Mouse (Mus musculus) cerebellum, postnatal 4 days (tissue): Measurements from ENCODE around the gene Krt18.
"Not testable (repeated sequence)": the region's sequence is repeated elsewhere in the genome, so short reads cannot be mapped to it uniquely, and the experiment has no call there.

Experiments
- DNase-seq, 2 experiments: peaks; one replicate each; pipeline ENCODE4 v3.0.0; 2022; ENCODE audit warnings: low spot score in 2 of 2, mixed read lengths in 1 of 2

The Krt18 gene

DNA sequence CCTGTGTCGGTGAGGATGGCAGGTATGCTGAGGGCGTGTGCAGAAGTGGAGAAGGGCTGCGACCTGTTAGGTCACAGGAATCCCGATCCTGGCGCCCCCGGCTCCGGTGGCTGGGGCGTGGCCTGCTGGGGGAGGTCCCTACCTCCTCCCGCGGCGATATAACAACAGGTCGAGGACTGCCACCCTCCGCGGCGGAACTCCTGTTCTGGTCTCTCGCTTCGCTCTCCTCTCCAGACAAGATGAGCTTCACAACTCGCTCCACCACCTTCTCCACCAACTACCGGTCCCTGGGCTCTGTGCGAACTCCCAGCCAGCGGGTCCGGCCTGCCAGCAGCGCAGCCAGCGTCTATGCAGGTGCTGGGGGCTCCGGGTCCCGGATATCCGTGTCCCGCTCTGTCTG is at the start of gene Krt18:
Gene Krt18 (plus strand): TSS at position 141 of the 400 bp plus-strand sequence.
- no peak for DNase-seq

DNA sequence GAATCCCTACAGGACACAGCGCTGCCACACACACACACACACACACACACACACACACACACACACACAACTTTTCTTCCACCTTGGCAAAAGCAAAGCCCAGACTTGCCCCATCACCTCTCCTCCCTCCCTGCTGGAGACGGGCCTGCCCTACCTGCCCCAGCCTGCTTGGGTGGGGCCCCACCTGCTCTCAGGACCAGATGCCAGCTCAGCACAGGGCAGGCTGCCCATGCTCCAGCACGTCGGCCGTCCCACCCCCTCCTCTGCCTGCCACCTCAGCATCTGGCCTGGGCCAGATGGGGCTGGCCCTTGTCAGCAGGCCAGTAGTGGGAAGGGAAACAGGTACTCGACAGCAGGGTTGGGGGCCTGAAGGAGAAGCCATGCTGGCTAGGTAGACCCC is 47.1 kb upstream of the Krt18 start:
- DNase-seq = no peak

- no peak for DNase-seq
Observed at GRCm38 (mm10) chr15:101983315-101983948, 44.5 kb upstream of the Krt18 start.

DNA sequence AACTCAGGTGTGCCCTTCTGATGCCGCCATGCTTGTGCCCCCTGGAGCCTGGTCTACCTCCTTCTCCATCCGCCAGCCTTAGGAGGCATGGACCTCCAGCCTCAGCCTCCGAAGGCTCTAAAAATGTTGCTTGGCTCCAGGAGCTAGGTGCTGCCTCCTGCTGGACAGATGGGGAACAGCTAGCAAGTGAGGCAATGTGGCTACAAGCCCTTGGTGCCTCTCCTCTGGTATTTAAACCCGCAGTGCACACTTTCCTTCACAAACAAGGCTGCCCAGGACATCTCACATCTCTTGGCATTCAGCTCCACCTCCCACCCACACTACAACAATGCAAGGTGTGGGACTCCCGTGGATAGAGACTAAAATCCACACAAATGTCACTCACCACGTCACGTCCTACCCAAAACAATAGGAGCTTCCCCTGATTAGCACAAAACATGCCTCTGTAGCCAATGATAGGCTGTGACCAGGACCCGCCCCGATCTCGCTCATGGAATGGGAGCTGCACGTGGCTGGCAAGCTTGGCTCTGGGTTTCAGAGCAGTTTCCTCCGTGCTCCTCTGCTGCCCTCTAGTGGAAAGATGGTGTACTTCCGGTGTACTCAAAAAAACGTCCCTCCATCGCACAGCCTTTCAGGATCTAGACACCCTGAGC is 43.9 kb upstream of the Krt18 start:
- peak; percentile 88 to 95 for DNase-seq

DNA sequence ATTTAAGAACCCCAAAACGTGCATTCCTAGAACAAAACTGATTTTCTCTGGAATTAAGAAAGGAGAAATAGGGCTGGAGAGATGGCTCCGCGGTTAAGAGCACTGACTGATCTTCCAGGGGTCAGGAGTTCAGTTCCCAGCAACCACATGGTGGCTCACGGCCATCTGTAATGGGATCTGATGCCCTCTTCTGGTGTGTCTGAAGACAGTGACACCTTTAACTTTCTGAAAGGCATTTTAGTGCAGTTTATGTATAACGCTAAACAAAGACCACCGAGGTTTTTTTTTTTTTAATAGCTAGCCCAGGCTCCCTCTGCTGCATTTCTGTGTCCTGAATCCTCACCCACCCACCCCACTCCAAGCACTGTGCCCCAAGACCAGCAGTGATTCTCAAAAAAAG is 43.2 kb upstream of the Krt18 start:
- no peak for DNase-seq

- peak; percentile 84 to 89 for DNase-seq
Observed at GRCm38 (mm10) chr15:101988119-101988518, 39.9 kb upstream of the Krt18 start.

DNA sequence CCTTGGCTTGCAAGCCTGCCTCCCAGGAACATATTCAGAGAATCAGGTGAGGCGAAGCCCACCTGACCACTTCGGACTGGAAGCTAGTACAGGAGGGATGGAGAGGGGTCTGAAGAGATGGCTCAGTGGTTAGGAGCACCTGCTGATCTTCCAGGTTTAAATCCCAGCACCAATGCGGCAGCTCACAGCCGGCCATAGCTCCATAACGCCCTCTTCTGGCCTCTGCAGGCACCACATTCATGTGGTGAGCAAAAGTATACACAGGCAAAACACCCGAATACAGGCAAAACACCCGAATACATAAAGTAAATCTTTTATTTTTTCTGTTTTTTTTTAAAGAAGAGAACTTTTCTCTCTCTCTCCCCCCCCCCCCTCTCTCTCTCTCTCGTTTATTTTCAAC is 39.3 kb upstream of the Krt18 start:
- DNase-seq = no peak

DNA sequence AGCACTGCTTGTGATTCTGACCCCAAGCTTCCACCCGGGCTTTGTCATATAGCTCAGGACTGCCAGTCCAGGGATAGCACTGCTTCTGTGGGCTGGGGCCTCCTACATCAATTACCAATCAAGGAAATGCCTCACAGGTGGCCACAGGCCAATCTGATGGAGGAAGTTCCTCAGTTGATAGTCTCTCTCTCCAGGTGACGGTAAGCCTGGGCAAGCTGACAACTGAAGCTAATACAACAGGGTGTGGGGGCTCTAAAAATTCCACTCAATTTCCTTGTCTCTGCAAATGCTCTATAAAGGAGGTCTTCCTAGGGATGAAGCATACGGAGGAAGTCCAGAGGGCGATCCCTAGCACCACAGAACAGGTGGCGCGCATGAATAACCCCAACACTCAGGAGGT is 37.0 kb upstream of the Krt18 start:
- DNase-seq = no peak

- no peak for DNase-seq
Observed at GRCm38 (mm10) chr15:101994365-101994764, 33.6 kb upstream of the Krt18 start.

GRCm38 (mm10) chr15:101995484-101996236 is 32.3 kb upstream of the Krt18 start:
- no peak for DNase-seq

DNA sequence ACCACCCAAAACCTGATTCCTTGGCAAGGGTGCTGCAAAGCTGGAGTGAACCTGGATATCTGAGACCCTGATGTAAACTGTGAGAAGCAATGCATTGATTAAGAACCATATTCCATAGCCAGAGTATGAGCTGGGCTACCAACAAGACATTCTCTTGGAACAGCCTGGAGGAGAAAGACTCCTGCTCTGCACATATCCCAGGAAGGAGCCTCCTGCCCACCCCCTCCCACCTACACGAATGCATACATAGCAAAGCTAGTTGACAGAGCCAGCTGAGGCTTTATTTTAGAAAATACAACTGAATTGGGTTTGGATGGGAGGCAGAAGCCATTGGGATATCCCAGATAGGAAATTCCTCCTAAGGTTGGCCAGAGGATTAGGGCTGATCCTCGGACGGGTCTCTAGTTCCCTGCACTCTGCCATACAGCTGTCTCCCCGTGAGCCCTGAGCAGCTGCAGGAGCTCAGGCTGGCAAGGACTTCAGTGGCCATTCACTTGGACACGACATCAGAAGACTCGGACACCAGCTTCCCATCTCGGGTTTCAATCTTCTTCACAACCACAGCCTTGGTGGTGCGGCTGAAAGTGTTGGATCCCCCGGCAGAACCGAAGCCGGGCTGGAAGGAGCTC is 31.4 kb upstream of the Krt18 start:
- not testable (repeated sequence) for DNase-seq

GRCm38 (mm10) chr15:101999156-101999555 is 28.8 kb upstream of the Krt18 start:
- no peak for DNase-seq

GRCm38 (mm10) chr15:101999676-102000335 is 28.2 kb upstream of the Krt18 start:
- no peak for DNase-seq

- peak in 1 of 2 experiments; percentile 9 for DNase-seq
Observed at GRCm38 (mm10) chr15:102002646-102003488, 25.1 kb upstream of the Krt18 start.

DNA sequence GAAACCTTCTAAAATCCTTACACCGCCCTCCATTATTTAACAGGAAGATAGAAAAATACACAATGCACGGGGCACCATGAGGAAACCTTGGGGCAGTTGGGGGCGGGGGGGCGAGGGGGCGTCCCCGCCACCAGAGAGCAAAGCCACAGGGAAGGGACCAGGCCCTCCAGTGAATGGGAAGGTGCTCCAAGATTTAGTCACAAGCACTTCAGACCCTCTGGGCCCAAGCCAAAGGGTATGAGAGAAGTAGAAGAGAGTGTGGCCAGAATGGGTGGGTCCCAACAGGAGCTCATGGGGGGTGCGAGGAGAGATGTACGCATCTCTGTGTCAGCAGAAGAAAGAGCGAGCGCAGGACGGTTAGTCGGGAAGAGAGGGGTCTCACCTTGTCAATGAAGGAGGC is 24.5 kb upstream of the Krt18 start:
- DNase-seq = no peak

DNA sequence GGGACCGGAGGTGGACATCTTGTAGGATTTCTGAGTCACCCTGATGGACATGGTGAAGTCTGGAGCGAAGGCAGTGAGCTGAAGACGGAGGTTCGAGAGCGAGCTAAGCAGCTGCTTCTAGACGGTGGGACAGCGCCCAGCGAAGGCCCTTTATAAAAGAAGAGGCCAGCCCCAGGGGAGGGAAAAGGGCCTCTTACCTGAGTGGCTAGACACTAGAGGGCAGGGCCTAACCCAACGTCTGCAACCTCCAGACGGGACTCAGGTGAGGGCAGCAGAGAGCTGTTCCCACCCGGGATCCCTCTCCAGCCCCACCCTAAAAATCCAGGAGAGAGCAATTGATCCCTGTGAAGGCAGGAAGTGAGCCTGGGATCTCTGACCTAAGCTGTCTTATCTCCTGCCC is 23.8 kb upstream of the Krt18 start, which contains the start of gene Krt8:
Gene Krt8 (minus strand): TSS at position 294 of the 400 bp plus-strand sequence.
- DNase-seq = no peak

- no peak for DNase-seq
Observed at GRCm38 (mm10) chr15:102005290-102005689, 22.7 kb upstream of the Krt18 start.

- DNase-seq = no peak
Observed at GRCm38 (mm10) chr15:102006317-102006716, 21.7 kb upstream of the Krt18 start.

- no peak for DNase-seq
Observed at GRCm38 (mm10) chr15:102007097-102008069, 20.6 kb upstream of the Krt18 start.
